Mouse (Mus musculus): ENCODE results near the gene Cox14.

DNA sequence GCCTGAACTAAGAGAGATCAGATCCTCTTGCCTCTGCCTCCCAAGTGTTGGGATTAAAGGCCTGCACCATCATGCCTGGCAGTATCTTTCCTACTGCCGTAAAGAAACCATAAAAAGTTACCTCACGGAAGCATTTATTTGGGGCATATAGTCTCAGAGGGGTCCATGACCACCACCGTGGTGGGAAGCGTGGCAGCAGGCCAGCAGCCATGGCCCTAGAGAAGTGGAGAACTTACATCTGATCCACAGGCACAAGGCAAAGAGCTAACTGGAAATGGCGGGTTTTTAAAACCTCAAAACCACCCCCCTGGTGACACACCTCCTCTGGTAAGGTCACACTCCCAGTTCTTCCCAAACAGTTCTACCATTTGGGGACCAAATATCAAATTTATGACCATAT is 2.8 kb downstream of the Cox14 start:
- no peak for TF ChIP-seq USF1 (IDR thresholded peaks at IDR 0.05; ENCODE audit: low read depth)
- TF ChIP-seq CTCF (IDR thresholded peaks at IDR 0.05; ENCODE audit: control insufficient read depth, insufficient read depth, insufficient read length) = no peak
- TF ChIP-seq CEBPB (IDR thresholded peaks at IDR 0.05; ENCODE audit: low read depth) = no peak
- TF ChIP-seq MYOD1 (IDR thresholded peaks at IDR 0.05; ENCODE audit: control insufficient read depth, insufficient read length, low read depth) = no peak
- TF ChIP-seq MAX (IDR thresholded peaks at IDR 0.05) = no peak
- TF ChIP-seq MYOG (IDR thresholded peaks at IDR 0.05; ENCODE audit: control insufficient read depth, extremely low read depth, insufficient read length) = no peak

Data from C2C12 (cell line).